Comparison of ENCODE assay signal across 12 mouse cellular contexts in genomic region chr11:95959152-95959551, GRCm38 (mm10). TPM values are rescaled to one million over a fixed set of nuclear protein-coding genes. Genes with fewer than 3 reads are reported as not detected.
DNase-seq lines count a peak whose midpoint lies in the region; ATAC-seq and TF ChIP-seq lines count a peak whose summit lies in the region.
"Had no signal": no experiment of that assay in that cellular context is flagged by ENCODE, and none has a peak within 500 bp of the region (broad histone marks: within the 10 kb centered on the region; RNA-seq: fewer than 3 reads in every experiment).

No protein-coding gene starts in this region.

- no peak overlapping the region for H3K27ac ChIP-seq in left cerebral cortex, adult 2 months

- no peak overlapping the region for H3K4me3 ChIP-seq in left cerebral cortex, adult 2 months

- intact Hi-C loops in left cerebral cortex, adult 2 months (cut with DNase I), result no loop called here
- intact Hi-C loops in left cerebral cortex, postnatal 4 days (cut with DNase I), result loop anchor here (10.0 kb wide), 1 partner anchor 74 kb away; no protein-coding TSS in a partner anchor

- no peak for DNase-seq in left cerebral cortex, adult 2 months (ENCODE audit: extremely low spot score in 1 of 2, low spot score in 2 of 2)
- no peak for DNase-seq in left cerebral cortex, postnatal 4 days
- DNase-seq in 3T3-L1 (ENCODE audit: low read depth, low spot score) (peak; percentile 15), 416B (ENCODE audit: low read depth) (peak; percentile 19)
- no peak for DNase-seq in embryo, embryonic 11 days
- DNase-seq in gastrocnemius, postnatal 10 days, result no peak
- DNase-seq: kidney, postnatal 14 days; spleen, adult 18-20 months had no signal

- TF ChIP-seq CTCF in left cerebral cortex, adult 2 months (IDR thresholded peaks at IDR 0.05), result peak; percentile 13

- peak; percentile 36; the same call in 1 of the 2 replicates for ATAC-seq in erythroblast, adult 5-6 weeks (replicated peaks; ENCODE audit: low FRiP score, poor library complexity, severe bottlenecking)

RNA-seq across cellular contexts. Expression of gene B4galnt2, which starts 44.5 kb away (rescaled TPM):
- total RNA-seq in left cerebral cortex, adult 2 months (2021), result not detected
- not detected for total RNA-seq in left cerebral cortex, postnatal 4 days (2021)
- not detected in 2 replicates for total RNA-seq in erythroblast, adult 5-6 weeks (2015; ENCODE audit: low replicate concordance)
- not detected in 2 replicates for total RNA-seq in erythroblast, adult 5-6 weeks (2017; ENCODE audit: low replicate concordance)
- not detected for total RNA-seq in gastrocnemius, postnatal 10 days (2021)
- total RNA-seq: common myeloid progenitor, adult 5-6 weeks; left cerebral cortex, adult 18-20 months; monocyte, adult 5-6 weeks had no signal

RNA-seq across cellular contexts. Expression of gene Igf2bp1, which starts 46.6 kb away (rescaled TPM):
- under 1 TPM; 0.23 to 0.45 TPM for total RNA-seq in left cerebral cortex, adult 2 months (2021)
- 1 to 10 TPM; 2.6 to 3.5 TPM for total RNA-seq in left cerebral cortex, postnatal 4 days (2021)
- not detected in 2 replicates for total RNA-seq in erythroblast, adult 5-6 weeks (2015; ENCODE audit: low replicate concordance)
- not detected in 2 replicates for total RNA-seq in erythroblast, adult 5-6 weeks (2017; ENCODE audit: low replicate concordance)
- 1 to 10 TPM in 1 of 2 experiments, under 1 TPM in 1; 0.23 to 1.4 TPM for total RNA-seq in gastrocnemius, postnatal 10 days (2021)
- total RNA-seq: common myeloid progenitor, adult 5-6 weeks; monocyte, adult 5-6 weeks had no signal

Comparison
In these comparisons a context has a peak if more than half of its experiments do, and no peak if none do; other contexts are left out.
1. DNase-seq: peak in 3T3-L1 (single experiment) and 416B (single experiment); none in left cerebral cortex, adult 2 months (0 of 2), left cerebral cortex, postnatal 4 days (single experiment), embryo, embryonic 11 days (single experiment) and gastrocnemius, postnatal 10 days (single experiment).